Mouse (Mus musculus) midbrain, embryonic 16.5 days (tissue): ENCODE measurements at regions not wholly inside any gene's neighbourhood (a gene's known extent, or its start where the extent isn't known, plus 50 kb on each side); places are given as distances from the start of the nearest gene placed in this dataset.
A peak's percentile ranks its signal among the peaks of the same experiment; 100 is the strongest.

Source experiments
- ATAC-seq: fragments of 200-750 bp; cut with Nextera tagmentation; 2 replicates; pipeline ENCODE4 v1.8.0; 2017; ENCODE audit warnings: moderate TSS enrichment
- H3K27ac ChIP-seq: fragments of 300-500 bp; sonication (generic); 2 replicates; pipeline ENCODE4 v1.5.1; 2014; ENCODE audit warnings: mild to moderate bottlenecking, low read length, mixed read lengths
- H3K27me3 ChIP-seq: fragments of 300-500 bp; sonication (generic); 2 replicates; pipeline ENCODE4 v1.6.1; 2014; ENCODE audit warnings: low read depth, low read length, mixed read lengths; ENCODE audit not compliant: control insufficient read depth, insufficient read depth
- H3K36me3 ChIP-seq: fragments of 300-500 bp; sonication (generic); 2 replicates; pipeline ENCODE4 v1.6.1; 2014; ENCODE audit warnings: mild to moderate bottlenecking, low read length, moderate library complexity, mixed read lengths; ENCODE audit not compliant: control insufficient read depth, insufficient read depth
- H3K4me1 ChIP-seq: fragments of 300-500 bp; sonication (generic); 2 replicates; pipeline ENCODE4 v1.6.1; 2014; ENCODE audit warnings: mild to moderate bottlenecking, low read length, mixed read lengths; ENCODE audit not compliant: control insufficient read depth, insufficient read depth
- H3K4me2 ChIP-seq: fragments of 300-500 bp; sonication (generic); 2 replicates; pipeline ENCODE4 v1.6.1; 2014; ENCODE audit warnings: mild to moderate bottlenecking, low read length, mixed read lengths
- H3K4me3 ChIP-seq: fragments of 300-500 bp; sonication (generic); 2 replicates; pipeline ENCODE4 v1.5.1; 2014; ENCODE audit warnings: low read depth, mild to moderate bottlenecking, low read length, moderate library complexity, mixed read lengths
- H3K9ac ChIP-seq: fragments of 300-500 bp; sonication (generic); 2 replicates; pipeline ENCODE4 v1.6.1; 2014; ENCODE audit warnings: low read depth, low read length, mixed read lengths
- H3K9me3 ChIP-seq: fragments of 300-500 bp; sonication (generic); replicated peaks from 2 replicates; pipeline ENCODE4 v1.6.1; 2014; ENCODE audit warnings: mild to moderate bottlenecking, low read length, mixed read lengths; ENCODE audit not compliant: control insufficient read depth, poor library complexity, severe bottlenecking
- WGBS: fragments of 180-500 bp; shearing (Covaris S2); extraction: QIAGEN DNeasy Blood & Tissue Kit; methylation state at CpG from one replicate; pipeline ENCODE4 v1.1.7; 2014; 5-methylcytosine and 5-hydroxymethylcytosine counted together

DNA sequence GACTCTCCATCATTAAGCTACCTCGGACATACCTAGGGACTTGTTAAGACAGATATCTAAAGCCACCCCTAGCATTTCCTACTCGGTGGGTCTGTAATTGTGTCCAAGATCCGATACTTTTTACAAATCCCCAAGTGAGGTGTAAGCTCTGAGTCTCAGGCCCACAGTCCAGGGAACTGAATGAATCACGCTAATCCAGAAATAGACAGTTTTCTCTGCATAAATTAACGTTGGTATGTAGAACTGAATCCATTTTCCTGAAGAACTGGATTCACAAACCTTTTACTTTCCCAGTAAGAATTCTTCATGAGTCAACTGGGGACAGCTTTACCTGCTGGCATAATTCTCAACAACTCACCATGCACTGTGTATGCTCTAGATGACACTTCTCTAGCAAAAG lies 97.1 kb downstream of the Rbm43 start:
- H3K4me2 ChIP-seq, result no peak overlapping the region
- no peak overlapping the region for H3K4me3 ChIP-seq
- no peaks in the 10 kb centered on the region for H3K27me3 ChIP-seq
- ATAC-seq, result no peak
- no peaks in the 10 kb centered on the region for H3K4me1 ChIP-seq
- H3K9me3 ChIP-seq, result no peaks in the 10 kb centered on the region
- 74% methylated on average over 5 of the region's 5 CpGs for WGBS
- H3K27ac ChIP-seq, result no peak overlapping the region
- H3K36me3 ChIP-seq, result no peaks in the 10 kb centered on the region
- no peak overlapping the region for H3K9ac ChIP-seq

DNA sequence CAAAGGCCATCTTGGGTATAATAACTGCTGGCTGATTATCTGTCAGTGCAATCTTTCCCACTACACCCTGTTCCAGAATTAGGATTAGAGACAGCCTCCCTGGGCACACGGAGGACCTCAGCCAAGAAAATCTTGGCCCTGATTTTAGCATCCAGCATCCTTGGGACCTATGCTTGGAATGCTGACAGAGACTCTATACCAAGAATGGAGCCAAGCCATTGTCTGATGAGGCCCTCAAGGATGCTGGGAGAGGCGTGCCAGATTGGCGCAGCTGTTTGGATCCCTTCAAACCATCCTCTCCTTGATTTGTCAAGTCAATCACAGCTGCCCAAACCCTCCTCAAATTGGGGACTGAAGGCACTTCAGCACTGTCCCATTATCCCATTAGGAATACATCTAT lies 94.2 kb downstream of the Rbm43 start:
- ATAC-seq, result 0 out of 2 replicates have a peak, but pooled peaks have one; percentile 21
- no peaks in the 10 kb centered on the region for H3K36me3 ChIP-seq
- no peak overlapping the region for H3K27ac ChIP-seq
- no peaks in the 10 kb centered on the region for H3K9me3 ChIP-seq
- no peak overlapping the region for H3K4me3 ChIP-seq
- no peak overlapping the region for H3K9ac ChIP-seq
- H3K4me2 ChIP-seq, result no peak overlapping the region
- 89% methylated on average over 3 of the region's 3 CpGs for WGBS
- no peaks in the 10 kb centered on the region for H3K4me1 ChIP-seq
- no peaks in the 10 kb centered on the region for H3K27me3 ChIP-seq

DNA sequence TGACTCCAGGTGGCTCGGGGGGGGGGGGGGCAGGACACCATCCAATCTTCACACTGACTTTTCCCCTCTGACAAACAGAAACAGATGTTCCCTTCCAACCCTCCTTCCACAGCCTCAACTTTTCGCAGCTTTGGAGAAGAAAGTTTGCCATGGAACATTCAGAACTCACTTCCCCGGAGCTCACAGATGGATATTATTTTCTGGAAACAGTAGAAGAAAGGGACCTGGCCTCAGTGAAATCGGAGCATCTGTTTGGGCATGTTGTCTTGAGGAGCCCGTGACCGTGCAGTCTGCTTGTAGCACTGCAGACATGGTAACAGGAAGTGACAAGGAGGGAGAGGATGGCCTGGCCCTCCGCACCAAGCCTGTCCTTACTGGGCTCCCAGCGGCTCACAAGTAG lies 90.1 kb downstream of the Rbm43 start:
- ATAC-seq, result no peak
- no peak overlapping the region for H3K9ac ChIP-seq

DNA sequence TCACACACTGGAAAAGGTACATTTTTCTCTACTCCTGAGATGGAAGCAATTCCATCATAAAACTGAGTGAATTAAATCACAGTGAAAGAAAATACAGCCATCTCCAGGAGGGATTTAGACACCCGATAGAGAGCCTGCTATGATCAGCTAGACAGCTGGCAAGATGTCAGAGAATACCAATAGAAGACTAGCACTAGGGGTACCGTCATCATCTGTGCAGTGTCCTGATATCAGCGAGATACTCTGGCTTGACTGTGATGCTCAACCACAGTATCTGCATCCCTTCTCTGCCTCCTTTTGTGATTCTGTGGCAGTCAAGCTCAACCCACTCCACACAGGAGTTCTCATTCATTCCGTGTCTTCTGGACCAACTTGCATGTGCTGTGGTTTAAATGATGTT lies 87.4 kb downstream of the Rbm43 start:
- Histone ChIP-seq H3K4me2 (no peak overlapping the region), H3K4me3 (no peak overlapping the region), H3K27ac (no peak overlapping the region), H3K36me3 (no peaks in the 10 kb centered on the region), H3K9ac (no peak overlapping the region), H3K9me3 (no peaks in the 10 kb centered on the region), H3K27me3 (no peaks in the 10 kb centered on the region), H3K4me1 (0 out of 2 replicates have a peak, but pooled peaks cover 12% of the 10 kb centered on the region)
- ATAC-seq, result peak; percentile 51; the same call in 1 of the 2 replicates
- WGBS, result 48% methylated on average over 4 of the region's 4 CpGs

More for the DNA sequence above, 90.1 kb downstream of the Rbm43 start:
- no peak overlapping the region for H3K27ac ChIP-seq
- no peaks in the 10 kb centered on the region for H3K36me3 ChIP-seq
- H3K27me3 ChIP-seq, result no peaks in the 10 kb centered on the region
- no peak overlapping the region for H3K4me2 ChIP-seq
- 0 out of 2 replicates have a peak, but pooled peaks cover 12% of the 10 kb centered on the region for H3K4me1 ChIP-seq
- WGBS, result 87% methylated on average over 8 of the region's 8 CpGs
- H3K9me3 ChIP-seq, result no peaks in the 10 kb centered on the region
- H3K4me3 ChIP-seq, result no peak overlapping the region

DNA sequence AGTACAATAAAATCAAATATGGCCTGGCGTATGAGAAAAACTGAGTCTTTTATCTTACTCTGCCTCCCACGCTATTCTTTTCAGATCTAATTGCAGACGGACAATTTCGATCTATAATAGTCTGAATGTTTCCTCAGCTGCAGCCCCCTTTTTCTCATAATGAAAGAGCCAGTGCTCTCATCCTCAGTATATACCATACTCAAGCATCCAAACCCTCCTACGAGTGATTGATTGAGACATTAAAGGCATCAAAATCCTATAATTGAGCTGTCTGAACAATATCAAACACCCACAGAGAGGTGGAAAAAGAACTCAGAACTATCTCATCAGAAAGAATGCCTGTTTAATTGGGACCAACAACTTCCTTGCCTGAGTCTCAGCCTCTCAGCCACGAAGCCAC lies 87.0 kb downstream of the Rbm43 start:
- Histone ChIP-seq H3K4me3 (no peak overlapping the region), H3K4me2 (no peak overlapping the region), H3K36me3 (no peaks in the 10 kb centered on the region), H3K9me3 (no peaks in the 10 kb centered on the region), H3K27ac (no peak overlapping the region), H3K4me1 (0 out of 2 replicates have a peak, but pooled peaks cover 12% of the 10 kb centered on the region), H3K27me3 (no peaks in the 10 kb centered on the region), H3K9ac (no peak overlapping the region)
- ATAC-seq, result no peak
- whole genome bisulfite sequencing, result 59% methylated on average over 6 of the region's 6 CpGs

DNA sequence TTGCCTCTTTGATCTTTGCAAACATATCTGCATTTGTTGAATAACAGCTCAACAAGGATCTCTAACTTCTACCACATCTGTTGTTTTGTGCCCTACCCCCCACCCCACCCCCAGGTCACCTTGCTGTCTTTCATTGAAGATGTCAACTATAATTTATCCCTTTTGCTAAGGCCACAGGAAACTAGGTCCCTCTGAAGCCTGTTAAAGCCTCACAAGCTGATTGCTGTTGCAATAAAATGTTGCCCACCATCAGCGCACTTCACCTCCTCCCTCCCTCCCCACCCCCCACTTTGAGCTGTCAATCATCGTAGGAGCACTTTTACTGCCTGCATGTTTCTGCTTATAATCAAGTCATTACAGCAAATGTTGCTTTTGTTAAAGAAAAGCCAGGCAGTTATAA lies 86.5 kb downstream of the Rbm43 start:
- ATAC-seq, result no peak

DNA sequence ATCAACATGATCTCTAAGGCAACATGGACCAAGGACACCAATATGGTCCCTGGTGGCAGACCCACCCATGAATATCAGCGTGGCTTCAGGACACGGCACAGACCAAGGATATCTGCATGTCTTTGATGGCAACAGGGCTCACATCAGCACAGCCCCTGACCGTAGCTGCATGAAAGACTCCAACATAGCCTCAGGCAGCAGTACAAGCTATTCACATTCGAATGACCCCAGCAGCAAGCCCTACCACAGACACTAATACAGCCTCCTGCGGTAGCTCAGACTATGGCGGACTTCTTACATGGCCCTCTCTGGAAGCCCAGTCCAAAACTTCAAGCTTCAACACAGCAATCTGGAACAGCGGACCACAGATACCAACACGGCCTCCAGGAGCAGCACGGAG lies 84.4 kb downstream of the Rbm43 start:
- Histone ChIP-seq H3K27ac (no peak overlapping the region), H3K4me3 (no peak overlapping the region), H3K9ac (no peak overlapping the region), H3K4me1 (0 out of 2 replicates have a peak, but pooled peaks cover 12% of the 10 kb centered on the region), H3K4me2 (no peak overlapping the region), H3K36me3 (no peaks in the 10 kb centered on the region), H3K27me3 (no peaks in the 10 kb centered on the region), H3K9me3 (no peaks in the 10 kb centered on the region)
- 85% methylated on average over 9 of the region's 9 CpGs for WGBS
- ATAC-seq, result no peak

More for the DNA sequence above, 86.5 kb downstream of the Rbm43 start:
- H3K9ac ChIP-seq, result no peak overlapping the region
- no peak overlapping the region for H3K27ac ChIP-seq
- no peaks in the 10 kb centered on the region for H3K27me3 ChIP-seq
- no peaks in the 10 kb centered on the region for H3K36me3 ChIP-seq
- 0 out of 2 replicates have a peak, but pooled peaks cover 12% of the 10 kb centered on the region for H3K4me1 ChIP-seq
- H3K9me3 ChIP-seq, result no peaks in the 10 kb centered on the region
- H3K4me2 ChIP-seq, result no peak overlapping the region
- no peak overlapping the region for H3K4me3 ChIP-seq
- WGBS, result 56% methylated on average over 2 of the region's 2 CpGs

DNA sequence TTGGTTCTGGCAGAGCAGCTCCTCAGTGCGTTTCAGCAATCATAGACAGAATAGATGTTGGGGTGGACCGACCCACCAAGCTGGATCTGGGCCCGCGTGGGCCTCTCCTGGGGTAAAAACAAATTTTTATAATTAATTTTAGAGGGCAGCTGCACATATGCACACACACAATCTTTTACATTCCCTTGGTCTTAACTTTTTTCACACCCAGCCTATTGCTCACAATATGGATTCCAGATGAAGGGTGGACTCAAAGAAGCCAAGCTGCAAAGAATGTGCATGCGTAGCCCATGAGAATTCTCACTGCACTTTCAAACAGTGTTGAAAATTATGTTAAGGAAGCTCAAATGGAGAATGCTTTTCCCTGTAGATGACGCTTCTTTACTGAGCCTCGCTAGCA lies 83.3 kb downstream of the Rbm43 start:
- no peak overlapping the region for H3K4me2 ChIP-seq
- no peaks in the 10 kb centered on the region for H3K36me3 ChIP-seq
- WGBS, result 93% methylated on average over 7 of the region's 7 CpGs
- H3K9me3 ChIP-seq, result no peaks in the 10 kb centered on the region
- no peaks in the 10 kb centered on the region for H3K27me3 ChIP-seq
- H3K4me1 ChIP-seq, result 0 out of 2 replicates have a peak, but pooled peaks cover 12% of the 10 kb centered on the region
- ATAC-seq, result no peak
- H3K4me3 ChIP-seq, result no peak overlapping the region
- H3K9ac ChIP-seq, result no peak overlapping the region
- no peak overlapping the region for H3K27ac ChIP-seq

DNA sequence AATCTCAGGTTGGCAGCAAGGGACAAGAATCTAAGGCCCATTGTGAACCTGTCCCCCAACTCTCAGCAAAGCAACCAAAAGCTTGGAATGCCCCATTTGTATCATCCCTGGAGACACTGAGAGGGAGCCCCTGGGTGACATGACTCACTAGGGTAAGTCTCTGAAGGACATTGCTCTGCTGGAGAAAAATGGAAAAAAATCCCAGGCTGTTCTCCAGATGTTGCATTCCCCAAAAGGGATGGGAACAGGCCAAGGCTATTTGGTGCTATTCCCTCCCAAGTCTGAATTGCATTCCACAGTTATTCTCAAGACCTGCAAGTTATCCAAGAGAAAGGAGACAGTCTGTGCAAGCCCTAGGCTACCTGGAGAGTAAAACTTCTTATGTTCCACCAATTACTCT lies 77.7 kb downstream of the Rbm43 start:
- H3K4me3 ChIP-seq, result no peak overlapping the region

More for the DNA sequence above, 77.7 kb downstream of the Rbm43 start:
- no peak for ATAC-seq
- Histone ChIP-seq H3K4me1 (no peaks in the 10 kb centered on the region), H3K9me3 (no peaks in the 10 kb centered on the region), H3K36me3 (no peaks in the 10 kb centered on the region), H3K27ac (no peak overlapping the region), H3K4me2 (no peak overlapping the region), H3K27me3 (no peaks in the 10 kb centered on the region), H3K9ac (no peak overlapping the region)
